Mouse (Mus musculus): ENCODE results near the gene Agap2. TPM values are rescaled to one million over a fixed set of nuclear protein-coding genes. Genes with fewer than 3 reads are reported as not detected.

Gene Agap2
- polyA plus RNA-seq, 1 experiment from 2014 or later = 0.32 TPM

- H3K4me1 ChIP-seq (ENCODE audit: insufficient read depth, low read depth, low read length) = peaks cover 3% of the 10 kb centered on the region; the same call in 1 of the 2 replicates
- H3K27me3 ChIP-seq (replicated peaks; ENCODE audit: insufficient read depth, low read length) = 0 out of 2 replicates have a peak, but pooled peaks cover 7% of the 10 kb centered on the region
- DNase-seq (ENCODE audit: low spot score) (peak; percentile 78), ATAC-seq (peak; percentile 24; the same call in 1 of the 2 replicates)
- peak; percentile 94 for TF ChIP-seq CTCF (IDR thresholded peaks at IDR 0.05)
- TF ChIP-seq EP300 (IDR thresholded peaks at IDR 0.05) = no peak
- no peak overlapping the region for H3K9ac ChIP-seq (replicated peaks; ENCODE audit: low read depth)
- no peaks in the 10 kb centered on the region for H3K9me3 ChIP-seq (ENCODE audit: low read length)
- WGBS = under 1% methylated on average over 9 of the region's 9 CpGs
- peak overlapping the region; percentile 100 for H3K4me2 ChIP-seq (replicated peaks; ENCODE audit: low read depth, low read length)
- H3K36me3 ChIP-seq (ENCODE audit: insufficient read depth, low read length) = no peaks in the 10 kb centered on the region
- H3K27ac ChIP-seq (ENCODE audit: low read length) = no peak overlapping the region
- H3K4me3 ChIP-seq (ENCODE audit: low read depth, low read length) = 0 out of 2 replicates have a peak overlapping the region, but pooled peaks have one; percentile 70
These were observed 16.9 kb upstream of the Agap2 start for GRCm38 (mm10) chr10:127058161-127058560.

- Histone ChIP-seq H3K4me3 (ENCODE audit: low read depth, low read length) (peak overlapping the region; percentile 70), H3K4me1 (ENCODE audit: insufficient read depth, low read depth, low read length) (peaks cover 3% of the 10 kb centered on the region; the same call in 1 of the 2 replicates), H3K27ac (ENCODE audit: low read length) (no peak overlapping the region), H3K9me3 (ENCODE audit: low read length) (no peaks in the 10 kb centered on the region), H3K9ac (replicated peaks; ENCODE audit: low read depth) (no peak overlapping the region), H3K36me3 (ENCODE audit: insufficient read depth, low read length) (no peaks in the 10 kb centered on the region), H3K4me2 (replicated peaks; ENCODE audit: low read depth, low read length) (peak overlapping the region; percentile 100), H3K27me3 (replicated peaks; ENCODE audit: insufficient read depth, low read length) (0 out of 2 replicates have a peak, but pooled peaks cover 7% of the 10 kb centered on the region)
- DNase-seq (ENCODE audit: low spot score) (no peak), ATAC-seq (no peak)
- TF ChIP-seq EP300 (IDR thresholded peaks at IDR 0.05) (no peak), CTCF (IDR thresholded peaks at IDR 0.05) (no peak)
- 5% methylated on average over 8 of the region's 8 CpGs for WGBS
These were observed 16.4 kb upstream of the Agap2 start for GRCm38 (mm10) chr10:127058708-127059107.

- TF ChIP-seq CTCF (IDR thresholded peaks at IDR 0.05) = no peak
- TF ChIP-seq EP300 (IDR thresholded peaks at IDR 0.05) = no peak
- H3K27me3 ChIP-seq (replicated peaks; ENCODE audit: insufficient read depth, low read length) = 0 out of 2 replicates have a peak, but pooled peaks cover 7% of the 10 kb centered on the region
- no peak overlapping the region for H3K27ac ChIP-seq (ENCODE audit: low read length)
- H3K4me2 ChIP-seq (replicated peaks; ENCODE audit: low read depth, low read length) = peak overlapping the region; percentile 100
- peaks cover 5% of the 10 kb centered on the region; the same call in 1 of the 2 replicates for H3K4me1 ChIP-seq (ENCODE audit: insufficient read depth, low read depth, low read length)
- peak overlapping the region; percentile 70 for H3K4me3 ChIP-seq (ENCODE audit: low read depth, low read length)
- no peaks in the 10 kb centered on the region for H3K36me3 ChIP-seq (ENCODE audit: insufficient read depth, low read length)
- DNase-seq (ENCODE audit: low spot score) = no peak
- ATAC-seq = no peak
- peak overlapping the region; percentile 39; the same call in 1 of the 2 replicates for H3K9ac ChIP-seq (replicated peaks; ENCODE audit: low read depth)
- H3K9me3 ChIP-seq (ENCODE audit: low read length) = no peaks in the 10 kb centered on the region
- WGBS = under 1% methylated on average over 19 of the region's 92 CpGs
These were observed 15.7 kb upstream of the Agap2 start for GRCm38 (mm10) chr10:127059174-127059967.

- Histone ChIP-seq H3K27ac (ENCODE audit: low read length) (no peak within 1 kb of the TSS), H3K9me3 (ENCODE audit: low read length) (no peaks in the 10 kb centered on the region), H3K4me2 (replicated peaks; ENCODE audit: low read depth, low read length) (peak within 1 kb of the TSS; percentile 100), H3K4me3 (ENCODE audit: low read depth, low read length) (peak within 1 kb of the TSS; percentile 70), H3K4me1 (ENCODE audit: insufficient read depth, low read depth, low read length) (peaks cover 6% of the 10 kb centered on the region; the same call in 1 of the 2 replicates), H3K9ac (replicated peaks; ENCODE audit: low read depth) (peak within 1 kb of the TSS; percentile 39; the same call in 1 of the 2 replicates), H3K36me3 (ENCODE audit: insufficient read depth, low read length) (0 out of 2 replicates have a peak, but pooled peaks cover 2% of the 10 kb centered on the region), H3K27me3 (replicated peaks; ENCODE audit: insufficient read depth, low read length) (0 out of 2 replicates have a peak, but pooled peaks cover 7% of the 10 kb centered on the region)
- ATAC-seq = peak; percentile 23
- no peak for TF ChIP-seq EP300 (IDR thresholded peaks at IDR 0.05)
- no peak for TF ChIP-seq CTCF (IDR thresholded peaks at IDR 0.05)
- DNase-seq (ENCODE audit: low spot score) = peak; percentile 84
- WGBS = 3% methylated on average over 51 of the region's 72 CpGs
These were observed 14.8 kb upstream of the Agap2 start, which contains the start of gene March9 for GRCm38 (mm10) chr10:127059968-127060916. Gene March9, minus strand, starts transcription at chr10:127060184.

GRCm38 (mm10) chr10:127061085-127061484, 14.0 kb upstream of the Agap2 start:
- H3K4me2 ChIP-seq (replicated peaks; ENCODE audit: low read depth, low read length) = no peak overlapping the region
- H3K4me1 ChIP-seq (ENCODE audit: insufficient read depth, low read depth, low read length) = peaks cover 6% of the 10 kb centered on the region; the same call in 1 of the 2 replicates
- H3K36me3 ChIP-seq (ENCODE audit: insufficient read depth, low read length) = peaks cover 4% of the 10 kb centered on the region; the same call in 1 of the 2 replicates
- H3K9ac ChIP-seq (replicated peaks; ENCODE audit: low read depth) = no peak overlapping the region
- H3K27me3 ChIP-seq (replicated peaks; ENCODE audit: insufficient read depth, low read length) = 0 out of 2 replicates have a peak, but pooled peaks cover 7% of the 10 kb centered on the region
- DNase-seq (ENCODE audit: low spot score) (no peak), ATAC-seq (no peak)
- no peak overlapping the region for H3K27ac ChIP-seq (ENCODE audit: low read length)
- H3K9me3 ChIP-seq (ENCODE audit: low read length) = no peaks in the 10 kb centered on the region
- H3K4me3 ChIP-seq (ENCODE audit: low read depth, low read length) = no peak overlapping the region
- 49% methylated on average over 5 of the region's 5 CpGs for WGBS
- TF ChIP-seq EP300 (IDR thresholded peaks at IDR 0.05) = no peak

Data from lung, postnatal 0 days (tissue).